Mouse (Mus musculus): ENCODE measurements at regions not wholly inside any gene's neighbourhood (a gene's known extent, or its start where the extent isn't known, plus 50 kb on each side); places are given as distances from the start of the nearest gene placed in this dataset.

DNA sequence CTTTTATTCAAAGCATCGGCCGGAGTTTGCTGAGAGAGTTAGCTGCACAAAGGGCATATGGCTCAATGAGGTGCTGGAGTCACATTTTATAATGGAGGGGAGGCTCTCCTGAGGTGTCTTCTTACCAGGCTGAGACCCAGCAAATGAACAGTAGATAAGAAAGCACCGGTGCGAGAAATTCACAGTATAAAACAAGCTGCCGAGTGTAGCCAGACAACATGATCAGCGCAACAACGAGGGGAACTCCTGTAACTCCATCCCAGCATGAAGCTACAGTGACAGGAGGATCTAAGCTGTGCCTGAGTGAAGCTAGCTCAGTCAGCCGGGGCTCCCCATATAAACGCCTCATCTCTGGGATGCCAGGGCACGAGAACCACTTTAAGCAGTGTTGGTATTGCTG lies 204.2 kb upstream of the Pabpc6 start:
- WGBS (ENCODE audit: insufficient replicate concordance): 70% methylated on average over 10 of the region's 10 CpGs
- no peak overlapping the region for H3K4me2 ChIP-seq
- H3K9ac ChIP-seq: no peak overlapping the region
- H3K27me3 ChIP-seq: no peaks in the 10 kb centered on the region
- no peak for ATAC-seq (ENCODE audit: low read depth)
- no peak overlapping the region for H3K27ac ChIP-seq
- H3K9me3 ChIP-seq (replicated peaks): no peaks in the 10 kb centered on the region
- no peak for DNase-seq
- no peaks in the 10 kb centered on the region for H3K36me3 ChIP-seq
- no peak overlapping the region for H3K4me3 ChIP-seq (replicated peaks)
- no peaks in the 10 kb centered on the region for H3K4me1 ChIP-seq (replicated peaks)

DNA sequence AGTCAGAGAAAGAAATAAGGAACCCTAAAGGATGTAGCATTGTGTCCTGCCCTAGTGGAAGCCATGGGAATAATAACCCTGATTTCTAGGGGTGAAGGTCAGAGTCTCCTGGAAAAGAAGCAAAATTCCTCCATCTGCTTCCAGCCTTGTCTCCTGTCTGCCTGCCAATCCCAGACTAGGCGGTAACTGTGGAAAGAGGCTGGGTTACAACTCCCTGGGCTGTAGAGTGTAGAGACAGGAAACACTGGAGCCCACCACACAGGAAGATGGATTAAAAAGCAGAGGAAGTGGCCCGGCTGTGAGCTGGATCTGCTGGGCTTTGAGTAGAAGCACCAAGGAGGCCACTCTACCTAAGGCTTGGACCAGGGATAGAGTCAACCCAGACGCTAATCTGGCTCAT lies 200.7 kb upstream of the Pabpc6 start:
- Histone ChIP-seq H3K27ac (no peak overlapping the region), H3K4me1 (replicated peaks) (no peaks in the 10 kb centered on the region), H3K4me3 (replicated peaks) (no peak overlapping the region), H3K36me3 (no peaks in the 10 kb centered on the region), H3K27me3 (no peaks in the 10 kb centered on the region), H3K4me2 (no peak overlapping the region), H3K9me3 (replicated peaks) (no peaks in the 10 kb centered on the region), H3K9ac (no peak overlapping the region)
- ATAC-seq (ENCODE audit: low read depth) (no peak), DNase-seq (no peak)
- WGBS (ENCODE audit: insufficient replicate concordance): 28% methylated on average over 3 of the region's 3 CpGs

DNA sequence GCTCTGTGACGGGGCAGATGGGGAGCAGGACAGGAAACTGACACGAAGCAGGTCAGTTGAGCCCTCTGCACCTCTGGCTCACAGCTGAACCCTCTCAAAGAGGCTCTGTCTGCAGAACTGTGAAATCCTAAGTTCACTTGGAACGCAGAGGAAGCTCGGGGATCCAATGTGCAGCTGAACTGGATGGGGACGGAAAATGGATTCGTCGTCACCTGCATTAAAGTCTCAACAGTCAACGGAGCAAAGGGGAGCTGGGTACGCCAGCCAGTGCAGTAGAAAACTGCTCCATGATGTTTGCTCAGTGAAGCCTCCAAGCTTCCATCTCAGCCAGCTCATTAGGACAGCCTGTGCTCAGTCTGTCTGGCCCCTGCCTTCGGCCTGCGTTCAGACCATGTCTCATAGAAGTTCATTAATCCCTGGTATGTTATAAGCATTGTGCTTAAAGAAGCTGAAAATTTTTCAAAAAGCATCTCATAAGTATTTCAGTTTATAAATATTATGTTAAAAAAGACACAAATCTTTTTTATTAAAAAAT lies 199.3 kb upstream of the Pabpc6 start:
- no peak for ATAC-seq (ENCODE audit: low read depth)
- Histone ChIP-seq H3K9me3 (replicated peaks) (no peaks in the 10 kb centered on the region), H3K4me1 (replicated peaks) (no peaks in the 10 kb centered on the region), H3K9ac (no peak overlapping the region), H3K36me3 (no peaks in the 10 kb centered on the region), H3K27me3 (no peaks in the 10 kb centered on the region), H3K27ac (no peak overlapping the region), H3K4me2 (no peak overlapping the region), H3K4me3 (replicated peaks) (no peak overlapping the region)
- WGBS (ENCODE audit: insufficient replicate concordance): 77% methylated on average over 11 of the region's 11 CpGs
- no peak for DNase-seq

DNA sequence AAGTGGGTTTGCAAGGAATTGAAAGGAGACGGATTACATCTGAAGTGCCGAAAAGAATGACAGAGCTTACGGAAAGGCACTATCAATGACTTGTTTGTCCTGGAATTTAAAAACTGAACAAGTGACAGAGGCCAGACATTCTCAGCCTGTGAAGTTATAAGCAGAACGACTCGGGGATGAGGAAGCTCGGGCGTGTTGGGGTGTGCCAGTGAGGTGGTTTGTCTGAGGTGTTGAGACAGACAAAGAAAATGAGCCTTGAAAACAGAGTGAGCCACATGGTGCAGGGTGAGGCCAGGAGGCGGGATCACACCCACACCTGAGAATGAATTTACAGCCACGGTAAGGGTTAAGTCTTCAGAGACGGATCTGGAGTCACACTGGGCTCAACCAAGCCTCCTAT lies 194.7 kb upstream of the Pabpc6 start:
- H3K27me3 ChIP-seq: no peaks in the 10 kb centered on the region
- ATAC-seq (ENCODE audit: low read depth): no peak
- H3K36me3 ChIP-seq: no peaks in the 10 kb centered on the region
- 55% methylated on average over 10 of the region's 10 CpGs for WGBS (ENCODE audit: insufficient replicate concordance)
- H3K4me3 ChIP-seq (replicated peaks): no peak overlapping the region
- H3K4me1 ChIP-seq (replicated peaks): no peaks in the 10 kb centered on the region
- no peak overlapping the region for H3K4me2 ChIP-seq
- no peak overlapping the region for H3K27ac ChIP-seq
- DNase-seq: no peak
- no peak overlapping the region for H3K9ac ChIP-seq
- no peaks in the 10 kb centered on the region for H3K9me3 ChIP-seq (replicated peaks)

DNA sequence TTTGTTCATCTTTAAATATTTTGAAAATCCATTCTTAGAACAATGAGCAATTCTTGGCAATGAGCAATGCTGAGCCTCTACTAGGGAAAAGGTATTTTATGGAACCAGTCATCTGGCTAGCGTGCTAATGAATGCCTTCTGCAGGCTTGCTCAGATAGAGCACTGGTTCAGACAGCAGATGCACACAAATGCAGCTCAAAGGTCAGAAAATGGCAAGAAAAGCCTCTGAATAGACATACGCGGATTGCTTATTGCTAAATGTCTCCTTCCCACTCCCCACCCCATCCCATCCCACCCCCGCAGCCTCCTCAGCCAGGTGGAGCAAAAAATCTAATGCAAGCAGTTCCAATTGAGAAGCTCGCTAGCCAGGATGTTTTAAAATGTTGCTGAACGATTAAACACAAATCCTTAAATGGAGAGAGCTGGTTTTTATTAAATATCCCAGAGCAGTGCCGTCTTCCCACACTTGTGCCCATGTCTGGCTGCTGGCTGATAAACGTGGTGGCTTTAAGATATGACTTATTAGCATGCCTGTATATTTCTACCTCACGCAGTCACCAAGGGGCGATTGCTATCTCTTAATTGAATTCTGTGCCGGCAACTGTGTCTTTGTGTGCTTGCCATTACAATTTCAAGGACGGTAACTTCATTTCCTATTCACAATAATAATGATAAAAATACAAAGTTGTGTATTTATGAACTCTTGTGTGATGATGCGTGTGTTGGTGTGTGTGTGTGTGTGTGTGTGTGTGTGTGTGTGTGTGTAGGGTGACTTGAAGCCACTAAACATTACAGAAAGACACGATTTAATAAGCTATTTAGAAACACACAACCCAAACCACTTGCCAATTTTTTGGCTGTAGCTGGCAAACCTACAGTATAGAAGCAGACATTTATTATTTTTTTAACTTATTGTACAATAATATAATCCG lies 192.7 kb upstream of the Pabpc6 start:
- ATAC-seq (ENCODE audit: low read depth): no peak
- WGBS (ENCODE audit: insufficient replicate concordance): 67% methylated on average over 15 of the region's 15 CpGs

DNA sequence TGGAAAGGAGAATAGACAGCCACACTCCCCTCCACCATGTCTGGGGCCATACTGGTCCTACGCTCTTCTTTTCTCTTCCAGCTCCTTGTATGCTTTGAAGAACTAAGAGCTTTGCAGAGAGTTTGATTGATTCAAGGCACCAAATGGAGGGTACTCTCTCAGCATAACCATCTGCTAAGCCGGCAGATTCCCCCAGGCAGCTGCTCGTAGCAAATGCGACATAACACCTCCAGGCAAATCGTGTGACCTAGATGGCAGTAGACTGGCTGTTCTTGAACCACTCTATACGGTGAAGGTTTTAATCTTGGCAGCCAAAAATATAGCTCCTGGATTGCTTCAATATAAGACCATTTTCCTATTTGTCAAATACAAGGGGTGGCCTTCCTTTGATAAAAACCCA lies 191.8 kb upstream of the Pabpc6 start:
- DNase-seq: no peak
- Histone ChIP-seq H3K4me1 (replicated peaks) (no peaks in the 10 kb centered on the region), H3K27me3 (no peaks in the 10 kb centered on the region), H3K36me3 (no peaks in the 10 kb centered on the region), H3K4me3 (replicated peaks) (no peak overlapping the region), H3K9ac (no peak overlapping the region), H3K9me3 (replicated peaks) (no peaks in the 10 kb centered on the region), H3K4me2 (no peak overlapping the region), H3K27ac (no peak overlapping the region)
- no peak for ATAC-seq (ENCODE audit: low read depth)
- 69% methylated on average over 6 of the region's 6 CpGs for WGBS (ENCODE audit: insufficient replicate concordance)

More for the DNA sequence above, 192.7 kb upstream of the Pabpc6 start:
- no peaks in the 10 kb centered on the region for H3K27me3 ChIP-seq
- H3K36me3 ChIP-seq: no peaks in the 10 kb centered on the region
- no peak overlapping the region for H3K9ac ChIP-seq
- no peaks in the 10 kb centered on the region for H3K9me3 ChIP-seq (replicated peaks)
- no peak overlapping the region for H3K4me2 ChIP-seq
- no peaks in the 10 kb centered on the region for H3K4me1 ChIP-seq (replicated peaks)
- no peak overlapping the region for H3K27ac ChIP-seq
- no peak for DNase-seq
- H3K4me3 ChIP-seq (replicated peaks): no peak overlapping the region

DNA sequence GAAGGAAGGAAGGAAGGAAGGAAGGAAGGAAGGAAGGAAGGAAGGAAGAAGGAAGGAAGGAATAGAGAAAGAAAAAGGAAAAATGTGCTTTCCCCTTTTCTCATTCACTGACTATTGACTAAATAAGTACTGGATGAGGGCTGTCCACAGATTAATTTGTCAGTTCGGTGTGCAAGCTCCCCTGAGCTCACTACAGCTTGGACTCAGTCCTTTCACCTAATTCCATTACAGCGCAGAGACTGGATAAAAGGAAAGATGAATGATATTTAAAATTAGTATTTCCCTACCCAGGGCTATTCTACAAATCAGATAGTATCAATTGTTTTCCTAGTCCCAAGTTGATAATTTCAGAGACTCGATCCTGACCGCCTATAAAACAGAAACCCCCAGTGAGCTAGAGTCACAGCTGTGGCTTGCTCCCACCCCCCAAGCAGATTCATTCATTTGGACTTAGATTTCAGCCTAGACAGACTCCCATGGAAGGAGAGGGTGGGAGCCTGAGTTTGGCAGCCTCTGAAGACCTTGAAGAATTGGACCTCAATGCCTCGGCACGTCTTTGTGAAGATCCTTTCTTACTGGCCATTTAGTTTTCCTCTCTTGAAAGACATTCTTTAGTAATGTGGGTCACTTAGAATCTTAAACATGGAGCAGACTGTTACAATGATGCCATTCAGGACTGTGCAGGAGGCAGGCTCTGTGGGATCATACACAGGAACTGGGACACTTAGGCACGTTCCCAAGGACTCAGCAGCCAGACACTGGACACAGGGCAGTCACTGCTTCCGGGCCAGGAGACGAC lies 179.2 kb upstream of the Pabpc6 start:
- ATAC-seq (ENCODE audit: low read depth) (no peak), DNase-seq (no peak)
- H3K27ac ChIP-seq: no peak overlapping the region
- H3K27me3 ChIP-seq: no peaks in the 10 kb centered on the region
- H3K4me2 ChIP-seq: no peak overlapping the region
- no peaks in the 10 kb centered on the region for H3K9me3 ChIP-seq (replicated peaks)
- no peak overlapping the region for H3K9ac ChIP-seq
- no peaks in the 10 kb centered on the region for H3K4me1 ChIP-seq (replicated peaks)
- no peak overlapping the region for H3K4me3 ChIP-seq (replicated peaks)
- WGBS (ENCODE audit: insufficient replicate concordance): 68% methylated on average over 9 of the region's 9 CpGs
- no peaks in the 10 kb centered on the region for H3K36me3 ChIP-seq

DNA sequence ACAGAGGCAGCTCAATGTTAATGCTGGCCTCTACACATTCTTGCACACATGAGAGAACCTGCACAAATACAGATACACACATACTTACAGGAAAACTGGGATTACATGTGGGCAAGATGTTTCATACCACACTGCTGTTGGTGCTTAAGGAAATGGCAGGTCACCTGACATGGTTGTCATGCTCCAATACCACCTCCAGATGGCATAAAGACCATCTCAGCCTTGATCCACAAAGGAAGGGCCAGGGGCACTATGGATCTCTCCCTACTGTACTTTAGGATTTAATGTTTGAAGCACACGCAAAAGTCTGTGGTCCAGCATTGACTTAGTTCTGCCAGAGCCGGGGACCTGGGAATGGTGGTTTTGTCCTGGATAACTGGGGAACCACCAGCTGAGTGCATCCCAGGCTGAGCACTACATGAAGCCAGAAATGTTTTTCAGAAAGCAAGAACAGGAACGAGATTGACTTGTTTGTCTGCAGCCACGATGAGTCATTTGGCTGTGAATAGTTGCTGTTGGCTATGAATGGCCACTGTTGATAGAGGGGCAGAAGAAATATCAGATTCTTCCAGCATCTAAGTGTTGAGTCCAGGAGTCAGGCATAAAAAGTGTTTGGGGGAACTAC lies 176.0 kb upstream of the Pabpc6 start:
- ATAC-seq (ENCODE audit: low read depth) (no peak), DNase-seq (no peak)
- no peaks in the 10 kb centered on the region for H3K36me3 ChIP-seq
- H3K9me3 ChIP-seq (replicated peaks): no peaks in the 10 kb centered on the region
- 39% methylated on average over 4 of the region's 4 CpGs for WGBS (ENCODE audit: insufficient replicate concordance)
- H3K27ac ChIP-seq: no peak overlapping the region
- no peak overlapping the region for H3K9ac ChIP-seq
- H3K4me3 ChIP-seq (replicated peaks): no peak overlapping the region
- H3K4me1 ChIP-seq (replicated peaks): no peaks in the 10 kb centered on the region
- H3K27me3 ChIP-seq: no peaks in the 10 kb centered on the region
- no peak overlapping the region for H3K4me2 ChIP-seq

DNA sequence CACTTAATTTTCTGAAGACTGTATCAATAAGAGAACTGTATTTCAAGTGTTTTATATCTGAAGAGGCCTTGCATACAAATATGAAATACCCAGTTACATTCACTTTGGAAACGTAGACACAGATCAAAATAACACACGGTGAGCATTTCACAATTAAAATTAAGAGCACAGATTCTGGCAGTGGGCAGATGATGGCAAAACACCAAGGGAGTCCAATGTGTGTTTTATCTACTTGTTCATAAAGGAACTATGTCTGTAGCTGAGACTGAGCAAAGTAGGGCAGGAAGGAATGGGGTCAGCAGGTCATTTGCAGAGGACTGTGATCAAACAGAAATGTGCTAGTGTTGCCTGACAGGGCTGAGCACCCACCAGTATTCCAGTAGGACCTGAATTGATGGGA lies 171.6 kb upstream of the Pabpc6 start:
- Histone ChIP-seq H3K27ac (no peak overlapping the region), H3K9me3 (replicated peaks) (no peaks in the 10 kb centered on the region)

DNA sequence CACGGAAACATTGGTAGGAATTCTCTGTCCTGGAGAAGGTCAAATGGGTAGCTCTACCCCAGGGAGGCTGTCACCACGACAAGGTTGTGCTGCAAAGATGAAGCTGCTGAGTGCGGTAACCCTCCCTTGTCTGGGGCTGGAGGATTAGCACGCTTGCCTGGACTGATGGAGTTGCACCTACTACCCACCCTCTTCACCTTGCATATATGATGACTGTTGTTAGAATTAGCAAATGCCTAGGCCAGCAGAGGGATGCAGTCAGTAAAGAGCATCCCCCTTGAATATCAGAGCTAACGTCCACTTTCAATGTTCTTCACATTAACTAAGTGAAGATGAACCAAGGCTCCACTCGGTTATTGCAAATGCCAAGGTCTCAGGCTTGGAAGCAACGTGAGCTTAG lies 169.7 kb upstream of the Pabpc6 start:
- no peaks in the 10 kb centered on the region for H3K36me3 ChIP-seq
- WGBS (ENCODE audit: insufficient replicate concordance): 69% methylated on average over 7 of the region's 7 CpGs

More for the DNA sequence above, 171.6 kb upstream of the Pabpc6 start:
- no peak overlapping the region for H3K4me3 ChIP-seq (replicated peaks)
- H3K27me3 ChIP-seq: no peaks in the 10 kb centered on the region
- no peak overlapping the region for H3K9ac ChIP-seq
- DNase-seq (no peak), ATAC-seq (ENCODE audit: low read depth) (no peak)
- no peaks in the 10 kb centered on the region for H3K4me1 ChIP-seq (replicated peaks)
- no peaks in the 10 kb centered on the region for H3K36me3 ChIP-seq
- WGBS (ENCODE audit: insufficient replicate concordance): 80% methylated on average over 2 of the region's 2 CpGs
- no peak overlapping the region for H3K4me2 ChIP-seq

More for the DNA sequence above, 169.7 kb upstream of the Pabpc6 start:
- Histone ChIP-seq H3K9ac (no peak overlapping the region), H3K27ac (no peak overlapping the region), H3K4me2 (no peak overlapping the region), H3K4me3 (replicated peaks) (no peak overlapping the region), H3K9me3 (replicated peaks) (no peaks in the 10 kb centered on the region), H3K27me3 (no peaks in the 10 kb centered on the region), H3K4me1 (replicated peaks) (no peaks in the 10 kb centered on the region)
- ATAC-seq (ENCODE audit: low read depth): no peak
- no peak for DNase-seq
